Mouse (Mus musculus): ENCODE measurements around the gene Ifitm2.

Gene Ifitm2

GRCm38 (mm10) chr7:140949255-140949654, 6.5 kb downstream of the Ifitm2 start:
- in situ Hi-C loops (cut with MboI; ENCODE audit: low pct_unique_long_range_greater_than_20kb in 1 of 2, low sequenced_read_pairs in 2 of 2, unreplicated experiment in 1 of 2), result no loop called here

- in situ Hi-C loops (cut with MboI; ENCODE audit: low pct_unique_long_range_greater_than_20kb in 1 of 2, low sequenced_read_pairs in 2 of 2, unreplicated experiment in 1 of 2), result no loop called here
These were observed 7.6 kb downstream of the Ifitm2 start for GRCm38 (mm10) chr7:140948161-140948560.

- in situ Hi-C loops (cut with MboI; ENCODE audit: low pct_unique_long_range_greater_than_20kb in 1 of 2, low sequenced_read_pairs in 2 of 2, unreplicated experiment in 1 of 2), result no loop called here
These were observed 8.8 kb downstream of the Ifitm2 start for GRCm38 (mm10) chr7:140946980-140947379.

GRCm38 (mm10) chr7:140946311-140946710, 9.5 kb downstream of the Ifitm2 start:
- in situ Hi-C loops (cut with MboI; ENCODE audit: low pct_unique_long_range_greater_than_20kb in 1 of 2, low sequenced_read_pairs in 2 of 2, unreplicated experiment in 1 of 2), result no loop called here

GRCm38 (mm10) chr7:140945247-140945646, 10.5 kb downstream of the Ifitm2 start:
- in situ Hi-C loops (cut with MboI; ENCODE audit: low pct_unique_long_range_greater_than_20kb in 1 of 2, low sequenced_read_pairs in 2 of 2, unreplicated experiment in 1 of 2), result no loop called here

GRCm38 (mm10) chr7:140944236-140944635, 11.6 kb downstream of the Ifitm2 start:
- in situ Hi-C loops (cut with MboI; ENCODE audit: low pct_unique_long_range_greater_than_20kb in 1 of 2, low sequenced_read_pairs in 2 of 2, unreplicated experiment in 1 of 2), result no loop called here

GRCm38 (mm10) chr7:140943356-140943755, 12.4 kb downstream of the Ifitm2 start:
- in situ Hi-C loops (cut with MboI; ENCODE audit: low pct_unique_long_range_greater_than_20kb in 1 of 2, low sequenced_read_pairs in 2 of 2, unreplicated experiment in 1 of 2), result no loop called here

GRCm38 (mm10) chr7:140942811-140943210, 13.0 kb downstream of the Ifitm2 start:
- in situ Hi-C loops (cut with MboI; ENCODE audit: low pct_unique_long_range_greater_than_20kb in 1 of 2, low sequenced_read_pairs in 2 of 2, unreplicated experiment in 1 of 2), result no loop called here

- in situ Hi-C loops (cut with MboI; ENCODE audit: low pct_unique_long_range_greater_than_20kb in 1 of 2, low sequenced_read_pairs in 2 of 2, unreplicated experiment in 1 of 2), result no loop called here
These were observed 13.4 kb downstream of the Ifitm2 start for GRCm38 (mm10) chr7:140942341-140942740.

- in situ Hi-C loops (cut with MboI; ENCODE audit: low pct_unique_long_range_greater_than_20kb in 1 of 2, low sequenced_read_pairs in 2 of 2, unreplicated experiment in 1 of 2), result no loop called here
These were observed 14.3 kb downstream of the Ifitm2 start, which contains the start of gene Pgghg for GRCm38 (mm10) chr7:140941222-140942051. Gene Pgghg (plus strand): TSS chr7:140941391.

- in situ Hi-C loops (cut with MboI; ENCODE audit: low pct_unique_long_range_greater_than_20kb in 1 of 2, low sequenced_read_pairs in 2 of 2, unreplicated experiment in 1 of 2), result no loop called here
These were observed 16.1 kb downstream of the Ifitm2 start for GRCm38 (mm10) chr7:140939669-140940171.

- in situ Hi-C loops (cut with MboI; ENCODE audit: low pct_unique_long_range_greater_than_20kb in 1 of 2, low sequenced_read_pairs in 2 of 2, unreplicated experiment in 1 of 2), result no loop called here
These were observed 16.9 kb downstream of the Ifitm2 start for GRCm38 (mm10) chr7:140938896-140939295.

- in situ Hi-C loops (cut with MboI; ENCODE audit: low pct_unique_long_range_greater_than_20kb in 1 of 2, low sequenced_read_pairs in 2 of 2, unreplicated experiment in 1 of 2), result no loop called here
These were observed 17.4 kb downstream of the Ifitm2 start for GRCm38 (mm10) chr7:140938436-140938835.

GRCm38 (mm10) chr7:140927181-140927580, 28.6 kb downstream of the Ifitm2 start:
- in situ Hi-C loops (cut with MboI; ENCODE audit: low pct_unique_long_range_greater_than_20kb in 1 of 2, low sequenced_read_pairs in 2 of 2, unreplicated experiment in 1 of 2), result no loop called here

GRCm38 (mm10) chr7:140923070-140923775, 32.6 kb downstream of the Ifitm2 start:
- in situ Hi-C loops (cut with MboI; ENCODE audit: low pct_unique_long_range_greater_than_20kb in 1 of 2, low sequenced_read_pairs in 2 of 2, unreplicated experiment in 1 of 2), result loop anchor here in 1 of 2 experiments (25.0 kb wide), 1 partner anchor 264 kb away; the partner anchor contains the start of genes Hras and Lrrc56

GRCm38 (mm10) chr7:140922398-140923069, 33.3 kb downstream of the Ifitm2 start:
- in situ Hi-C loops (cut with MboI; ENCODE audit: low pct_unique_long_range_greater_than_20kb in 1 of 2, low sequenced_read_pairs in 2 of 2, unreplicated experiment in 1 of 2), result loop anchor here in 1 of 2 experiments (25.0 kb wide), 1 partner anchor 265 kb away; the partner anchor contains the start of genes Hras and Lrrc56

- in situ Hi-C loops (cut with MboI; ENCODE audit: low pct_unique_long_range_greater_than_20kb in 1 of 2, low sequenced_read_pairs in 2 of 2, unreplicated experiment in 1 of 2), result loop anchor here in 1 of 2 experiments (25.0 kb wide), 1 partner anchor 266 kb away; the partner anchor contains the start of genes Hras and Lrrc56
These were observed 34.4 kb downstream of the Ifitm2 start for GRCm38 (mm10) chr7:140921225-140921975.

Data from mouse embryonic stem cell (cell line).